ENCODE assay signal across 8 mouse cellular contexts in genomic region chrX:152175284-152175683, GRCm38 (mm10). TPM values are rescaled to one million over a fixed set of nuclear protein-coding genes. Genes with fewer than 3 reads are reported as not detected.
DNase-seq lines count a peak whose midpoint lies in the region; ATAC-seq and TF ChIP-seq lines count a peak whose summit lies in the region.

No protein-coding gene starts in this region.

- TF ChIP-seq POLR2A in ES-Bruce4 (IDR thresholded peaks at IDR 0.05; ENCODE audit: insufficient read depth, low read length), result no peak
- no peak for TF ChIP-seq POLR2A in cerebellum, adult 2 months (IDR thresholded peaks at IDR 0.05; ENCODE audit: borderline replicate concordance, insufficient read depth, low read length)

- no peaks in the 10 kb centered on the region for H3K9me3 ChIP-seq in kidney, embryonic 15.5 days (replicated peaks)
- H3K9me3 ChIP-seq in ES-Bruce4 (replicated peaks; ENCODE audit: control insufficient read depth, insufficient read depth, low read length, poor library complexity, severe bottlenecking), result no peaks in the 10 kb centered on the region
- no peaks in the 10 kb centered on the region for H3K9me3 ChIP-seq in kidney, postnatal 0 days (replicated peaks; ENCODE audit: low read length)
- no peaks in the 10 kb centered on the region for H3K9me3 ChIP-seq in stomach, embryonic 15.5 days

- H3K27ac ChIP-seq in kidney, embryonic 15.5 days, result no peak overlapping the region
- H3K27ac ChIP-seq in ES-Bruce4 (ENCODE audit: insufficient read depth, low read length), result no peak overlapping the region
- H3K27ac ChIP-seq in cerebellum, adult 2 months (ENCODE audit: insufficient read depth, low read length), result peak overlapping the region; percentile 39; the same call in 1 of the 2 replicates
- H3K27ac ChIP-seq in kidney, postnatal 0 days, result no peak overlapping the region
- H3K27ac ChIP-seq in stomach, embryonic 15.5 days, result no peak overlapping the region

- 32% methylated on average over 3 of the region's 3 CpGs for WGBS in kidney, embryonic 15.5 days
- WGBS in cerebellum, adult 2 months, result 15% methylated on average over 3 of the region's 3 CpGs
- 30% methylated on average over 3 of the region's 3 CpGs for WGBS in kidney, postnatal 0 days
- 22% methylated on average over 3 of the region's 3 CpGs for WGBS in stomach, embryonic 15.5 days

- H3K4me3 ChIP-seq in kidney, embryonic 15.5 days (replicated peaks), result no peak overlapping the region
- H3K4me3 ChIP-seq in ES-Bruce4 (ENCODE audit: low read depth, low read length), result no peak overlapping the region
- no peak overlapping the region for H3K4me3 ChIP-seq in cerebellum, adult 2 months (replicated peaks; ENCODE audit: insufficient read depth, low read depth, low read length)
- no peak overlapping the region for H3K4me3 ChIP-seq in kidney, postnatal 0 days (replicated peaks; ENCODE audit: low read depth, low read length)
- H3K4me3 ChIP-seq in stomach, embryonic 15.5 days (replicated peaks), result no peak overlapping the region

- no peak overlapping the region for H3K9ac ChIP-seq in kidney, embryonic 15.5 days
- H3K9ac ChIP-seq in ES-Bruce4 (ENCODE audit: low read depth, poor library complexity, severe bottlenecking), result no peak overlapping the region
- H3K9ac ChIP-seq in kidney, postnatal 0 days (ENCODE audit: low read depth, low read length), result no peak overlapping the region
- H3K9ac ChIP-seq in stomach, embryonic 15.5 days, result no peak overlapping the region

- no peaks in the 10 kb centered on the region for H3K36me3 ChIP-seq in kidney, embryonic 15.5 days
- H3K36me3 ChIP-seq in ES-Bruce4 (ENCODE audit: control insufficient read depth, insufficient read depth, low read length, poor library complexity, severe bottlenecking), result no peaks in the 10 kb centered on the region
- H3K36me3 ChIP-seq in kidney, postnatal 0 days (ENCODE audit: insufficient read depth, low read length), result no peaks in the 10 kb centered on the region
- H3K36me3 ChIP-seq in stomach, embryonic 15.5 days, result no peaks in the 10 kb centered on the region

- H3K27me3 ChIP-seq in kidney, embryonic 15.5 days, result peaks cover 76% of the 10 kb centered on the region
- H3K27me3 ChIP-seq in ES-Bruce4 (ENCODE audit: control insufficient read depth, insufficient read depth, low read length, poor library complexity, severe bottlenecking), result no peaks in the 10 kb centered on the region
- H3K27me3 ChIP-seq in cerebellum, adult 2 months (ENCODE audit: control insufficient read depth, insufficient read depth, low read length), result no peaks in the 10 kb centered on the region
- no peaks in the 10 kb centered on the region for H3K27me3 ChIP-seq in kidney, postnatal 0 days (ENCODE audit: insufficient read depth, low read length)
- peaks cover 2% of the 10 kb centered on the region; the same call in 1 of the 2 replicates for H3K27me3 ChIP-seq in stomach, embryonic 15.5 days (replicated peaks)

- no peak for TF ChIP-seq EP300 in ES-Bruce4 (IDR thresholded peaks at IDR 0.05; ENCODE audit: insufficient read depth, low read depth, low read length)

- H3K4me2 ChIP-seq in kidney, embryonic 15.5 days, result no peak overlapping the region
- H3K4me2 ChIP-seq in kidney, postnatal 0 days (ENCODE audit: low read length), result no peak overlapping the region
- H3K4me2 ChIP-seq in stomach, embryonic 15.5 days, result no peak overlapping the region

- H3K4me1 ChIP-seq in kidney, embryonic 15.5 days, result peaks cover 17% of the 10 kb centered on the region
- H3K4me1 ChIP-seq in ES-Bruce4 (ENCODE audit: control insufficient read depth, insufficient read depth, low read length), result no peaks in the 10 kb centered on the region
- H3K4me1 ChIP-seq in cerebellum, adult 2 months (ENCODE audit: control insufficient read depth, insufficient read depth, low read length), result peaks cover 53% of the 10 kb centered on the region
- H3K4me1 ChIP-seq in kidney, postnatal 0 days (replicated peaks; ENCODE audit: insufficient read depth, low read length), result no peaks in the 10 kb centered on the region; the same call in 1 of the 2 replicates
- no peaks in the 10 kb centered on the region for H3K4me1 ChIP-seq in stomach, embryonic 15.5 days

- DNase-seq in kidney, adult 11 months, result peak; percentile 31
- DNase-seq in cerebellum, adult 2 months, result peak; percentile 66 to 69
- DNase-seq in gastrocnemius, postnatal 10 days, result peak; percentile 37
- peak; percentile 68 for DNase-seq in kidney, postnatal 0 days (ENCODE audit: low spot score)
- DNase-seq in lung, postnatal 4 days, result peak; percentile 21 to 51

- TF ChIP-seq CTCF in ES-Bruce4 (IDR thresholded peaks at IDR 0.05; ENCODE audit: low read depth, low read length), result peak; percentile 18
- TF ChIP-seq CTCF in cerebellum, adult 2 months (IDR thresholded peaks at IDR 0.05; ENCODE audit: borderline replicate concordance, insufficient read depth, low read depth, low read length), result peak; percentile 67
- TF ChIP-seq CTCF in kidney, postnatal 0 days (IDR thresholded peaks at IDR 0.05; ENCODE audit: low read depth), result peak; percentile 74

- no peak; the same call in 1 of the 2 replicates for ATAC-seq in kidney, embryonic 15.5 days (replicated peaks; ENCODE audit: low FRiP score)
- peak; percentile 55; the same call in 1 of the 2 replicates for ATAC-seq in kidney, postnatal 0 days (replicated peaks; ENCODE audit: low FRiP score, low read depth)
- ATAC-seq in stomach, embryonic 15.5 days (ENCODE audit: insufficient read depth, low FRiP score, low read depth), result 0 out of 2 replicates have a peak, but pooled peaks have one; percentile 24

RNA-seq across cellular contexts. Expression of gene Iqsec2, which starts 31.2 kb away (rescaled TPM):
- polyA plus RNA-seq in kidney, embryonic 15.5 days (2015; fragmentation: Nextera tagmentation; extraction: Ambion mirVana), result 3.9 and 5.0 TPM in 2 replicates
- polyA plus RNA-seq in ES-Bruce4 (2011; ENCODE audit: insufficient read depth, insufficient read length, low read depth, missing spikeins), result 3.5 and 4.3 TPM in 2 replicates
- 79.8 and 84.7 TPM in 2 replicates for polyA plus RNA-seq in cerebellum, adult 2 months (2012; rRNA removed)
- total RNA-seq in gastrocnemius, postnatal 10 days (2021), result 10 to 100 TPM; 15.5 to 17.5 TPM
- polyA plus RNA-seq in kidney, postnatal 0 days (2015; fragmentation: Nextera tagmentation; extraction: Ambion mirVana), result 10.3 and 11.0 TPM in 2 replicates
- polyA plus RNA-seq in stomach, embryonic 15.5 days (2015; fragmentation: Nextera tagmentation; extraction: Ambion mirVana), result 2.7 TPM in 2 replicates

RNA-seq across cellular contexts. Expression of gene Kdm5c, which starts 57.5 kb away (rescaled TPM):
- 43.4 and 44.0 TPM in 2 replicates for polyA plus RNA-seq in kidney, embryonic 15.5 days (2015; fragmentation: Nextera tagmentation; extraction: Ambion mirVana)
- polyA plus RNA-seq in ES-Bruce4 (2011; ENCODE audit: insufficient read depth, insufficient read length, low read depth, missing spikeins), result 70.8 and 71.2 TPM in 2 replicates
- 32.0 and 45.3 TPM in 2 replicates for polyA plus RNA-seq in cerebellum, adult 2 months (2012; rRNA removed)
- 10 to 100 TPM; 19.3 to 35.5 TPM for total RNA-seq in gastrocnemius, postnatal 10 days (2021)
- polyA plus RNA-seq in kidney, postnatal 0 days (2015; fragmentation: Nextera tagmentation; extraction: Ambion mirVana), result 18.0 and 18.5 TPM in 2 replicates
- polyA plus RNA-seq in stomach, embryonic 15.5 days (2015; fragmentation: Nextera tagmentation; extraction: Ambion mirVana), result 34.4 and 39.6 TPM in 2 replicates

Comparison
In these comparisons a context has a peak if more than half of its experiments do, and no peak if none do; other contexts are left out.
1. CTCF ChIP-seq: peak in every context shown above with its lines; median percentile 74 in kidney, postnatal 0 days; 67 in cerebellum, adult 2 months; 18 in ES-Bruce4.